Mouse (Mus musculus): ENCODE measurements around the gene Ilkap. TPM values are rescaled to one million over a fixed set of nuclear protein-coding genes. Genes with fewer than 3 reads are reported as not detected.

Ilkap gene
- 67.9 TPM for polyA plus RNA-seq (2014; fragmentation: Illumina TruSeq; extraction: RNeasy Lipid Tissue Mini Kit (QIAGEN cat#74804); ENCODE audit: insufficient read depth, low read depth, low replicate concordance)

GRCm38 (mm10) chr1:91398260-91399062 lies at the start of gene Ilkap:
Gene Ilkap, minus strand, starts transcription at chr1:91398815.

GRCm38 (mm10) chr1:91413898-91414594 lies 15.4 kb upstream of the Ilkap start, which contains the start of gene Hes6:
Gene Hes6, minus strand, starts transcription at chr1:91414038.

GRCm38 (mm10) chr1:91366215-91367108 lies 32.2 kb downstream of the Ilkap start, which contains the start of gene Erfe:
Gene Erfe, plus strand, starts transcription at chr1:91366430.

GRCm38 (mm10) chr1:91350841-91351240 lies 47.8 kb downstream of the Ilkap start, which contains the start of gene Klhl30:
Gene Klhl30, plus strand, starts transcription at chr1:91351016.

Other genes with a start within 250 kb of the Ilkap start
- 32.9 TPM for gene Ramp1, start 219.0 kb downstream of the Ilkap start, polyA plus RNA-seq (2014; fragmentation: Illumina TruSeq; extraction: RNeasy Lipid Tissue Mini Kit (QIAGEN cat#74804); ENCODE audit: insufficient read depth, low read depth, low replicate concordance)
- gene Ube2f, start 148.5 kb downstream of the Ilkap start, polyA plus RNA-seq (2014; fragmentation: Illumina TruSeq; extraction: RNeasy Lipid Tissue Mini Kit (QIAGEN cat#74804); ENCODE audit: insufficient read depth, low read depth, low replicate concordance): 38.3 TPM
- gene Scly, start 100.5 kb downstream of the Ilkap start, polyA plus RNA-seq (2014; fragmentation: Illumina TruSeq; extraction: RNeasy Lipid Tissue Mini Kit (QIAGEN cat#74804); ENCODE audit: insufficient read depth, low read depth, low replicate concordance): 14.3 TPM
- gene Espnl, start 76.7 kb downstream of the Ilkap start, polyA plus RNA-seq (2014; fragmentation: Illumina TruSeq; extraction: RNeasy Lipid Tissue Mini Kit (QIAGEN cat#74804); ENCODE audit: insufficient read depth, low read depth, low replicate concordance): 0.08 TPM
- gene Klhl30, start 47.8 kb downstream of the Ilkap start, polyA plus RNA-seq (2014; fragmentation: Illumina TruSeq; extraction: RNeasy Lipid Tissue Mini Kit (QIAGEN cat#74804); ENCODE audit: insufficient read depth, low read depth, low replicate concordance): 0.38 TPM
- gene Erfe, start 32.4 kb downstream of the Ilkap start, polyA plus RNA-seq (2014; fragmentation: Illumina TruSeq; extraction: RNeasy Lipid Tissue Mini Kit (QIAGEN cat#74804); ENCODE audit: insufficient read depth, low read depth, low replicate concordance): 0.11 TPM
- gene Hes6, start 15.2 kb upstream of the Ilkap start, polyA plus RNA-seq (2014; fragmentation: Illumina TruSeq; extraction: RNeasy Lipid Tissue Mini Kit (QIAGEN cat#74804); ENCODE audit: insufficient read depth, low read depth, low replicate concordance): 36.2 TPM
- gene Per2, start 60.5 kb upstream of the Ilkap start, polyA plus RNA-seq (2014; fragmentation: Illumina TruSeq; extraction: RNeasy Lipid Tissue Mini Kit (QIAGEN cat#74804); ENCODE audit: insufficient read depth, low read depth, low replicate concordance): 2.2 TPM
- gene Traf3ip1, start 95.8 kb upstream of the Ilkap start, polyA plus RNA-seq (2014; fragmentation: Illumina TruSeq; extraction: RNeasy Lipid Tissue Mini Kit (QIAGEN cat#74804); ENCODE audit: insufficient read depth, low read depth, low replicate concordance): 17.5 TPM
- 6.1 TPM for gene Asb1, start 141.7 kb upstream of the Ilkap start, polyA plus RNA-seq (2014; fragmentation: Illumina TruSeq; extraction: RNeasy Lipid Tissue Mini Kit (QIAGEN cat#74804); ENCODE audit: insufficient read depth, low read depth, low replicate concordance)